Mouse (Mus musculus): ENCODE results near the gene Prdx2.

Gene Prdx2

GRCm38 (mm10) chr8:84978248-84978940 is 9.0 kb downstream of the Prdx2 start, which contains the start of gene Junb:
Junb (minus strand) TSS chr8:84978718.
- peak; percentile 96 for DNase-seq (ENCODE audit: low read depth, low spot score)

- DNase-seq (ENCODE audit: low read depth, low spot score) = peak; percentile 99
These were observed 10.4 kb downstream of the Prdx2 start for GRCm38 (mm10) chr8:84979599-84980421.

GRCm38 (mm10) chr8:84980622-84981358 is 11.4 kb downstream of the Prdx2 start:
- peak; percentile 98 for DNase-seq (ENCODE audit: low read depth, low spot score)

DNA sequence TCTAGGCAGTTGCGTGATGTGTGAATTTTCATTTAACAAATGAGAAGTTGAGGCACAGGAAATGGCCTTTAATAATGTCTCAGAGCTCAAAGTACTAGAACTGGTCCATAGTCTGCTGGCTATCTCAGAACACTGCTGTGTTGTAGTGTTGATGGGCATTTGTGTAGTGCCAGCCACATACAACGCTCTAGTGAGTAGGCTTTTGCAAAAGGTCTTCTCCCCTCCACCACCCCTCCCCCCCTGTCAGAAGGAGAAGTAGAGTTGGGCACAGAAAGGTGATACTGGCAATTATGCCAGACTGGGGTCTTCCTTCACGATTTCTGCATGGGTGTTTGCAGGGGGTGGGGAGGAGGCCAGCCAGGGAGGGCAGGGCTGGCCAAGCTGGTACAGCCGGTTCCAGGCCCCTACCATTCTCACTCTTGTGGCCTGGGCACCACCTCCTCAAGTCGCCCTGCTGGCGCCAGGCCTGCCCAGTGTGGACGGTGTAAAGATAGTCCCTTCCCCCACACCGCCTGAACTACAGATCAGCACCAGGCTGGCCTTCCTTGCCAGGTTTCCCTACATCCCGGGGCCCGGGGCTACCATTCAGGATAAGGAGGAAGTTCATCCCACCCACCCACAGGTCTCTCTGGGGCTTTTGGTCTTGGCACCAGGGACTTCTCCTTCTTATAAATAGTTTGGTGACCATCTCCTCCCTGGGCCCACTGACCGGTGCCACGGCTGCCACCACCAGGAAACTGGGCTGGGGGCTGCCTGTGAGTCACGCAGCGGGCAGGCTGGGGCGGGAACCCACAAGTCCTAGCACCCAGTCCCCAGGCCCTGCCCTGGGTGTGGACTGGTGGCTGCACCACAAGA is 12.5 kb downstream of the Prdx2 start:
- DNase-seq (ENCODE audit: low read depth, low spot score) = peak; percentile 15

DNA sequence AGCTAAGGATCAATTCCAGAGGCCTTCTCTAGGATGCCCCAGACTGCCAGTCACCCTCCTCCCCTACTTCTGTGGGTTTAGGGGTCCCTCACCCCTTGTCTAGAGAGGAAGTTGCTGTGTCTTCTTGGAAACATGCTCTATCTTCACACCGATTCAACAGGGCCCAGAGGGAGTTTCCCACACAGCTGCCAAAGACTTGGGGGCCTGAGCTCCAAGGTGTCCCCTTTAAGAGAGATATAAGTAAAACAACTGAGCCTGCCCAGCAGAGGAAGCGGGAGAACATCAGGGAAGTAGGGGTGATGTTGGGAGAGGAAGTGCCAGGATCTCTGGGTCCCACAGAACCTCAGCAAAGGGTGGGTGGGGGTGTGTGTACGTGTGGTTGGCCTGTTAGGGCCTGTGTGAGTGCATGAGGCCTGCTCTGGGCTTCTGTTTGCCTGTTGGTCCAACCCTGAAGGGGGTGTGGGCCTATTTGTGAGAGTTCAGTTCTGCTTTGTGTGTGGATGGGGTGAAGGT is 13.2 kb downstream of the Prdx2 start:
- peak; percentile 36 for DNase-seq (ENCODE audit: low read depth, low spot score)

GRCm38 (mm10) chr8:84984294-84985048 is 15.1 kb downstream of the Prdx2 start:
- no peak for DNase-seq (ENCODE audit: low read depth, low spot score)

- DNase-seq (ENCODE audit: low read depth, low spot score) = peak; percentile 57
These were observed 15.8 kb downstream of the Prdx2 start for GRCm38 (mm10) chr8:84985049-84985683.

- peak; percentile 81 for DNase-seq (ENCODE audit: low read depth, low spot score)
These were observed 16.4 kb downstream of the Prdx2 start for GRCm38 (mm10) chr8:84985684-84986378.

GRCm38 (mm10) chr8:84986379-84986945 is 17.1 kb downstream of the Prdx2 start:
- peak; percentile 35 for DNase-seq (ENCODE audit: low read depth, low spot score)

GRCm38 (mm10) chr8:84987388-84987787 is 18.0 kb downstream of the Prdx2 start:
- DNase-seq (ENCODE audit: low read depth, low spot score) = no peak

DNA sequence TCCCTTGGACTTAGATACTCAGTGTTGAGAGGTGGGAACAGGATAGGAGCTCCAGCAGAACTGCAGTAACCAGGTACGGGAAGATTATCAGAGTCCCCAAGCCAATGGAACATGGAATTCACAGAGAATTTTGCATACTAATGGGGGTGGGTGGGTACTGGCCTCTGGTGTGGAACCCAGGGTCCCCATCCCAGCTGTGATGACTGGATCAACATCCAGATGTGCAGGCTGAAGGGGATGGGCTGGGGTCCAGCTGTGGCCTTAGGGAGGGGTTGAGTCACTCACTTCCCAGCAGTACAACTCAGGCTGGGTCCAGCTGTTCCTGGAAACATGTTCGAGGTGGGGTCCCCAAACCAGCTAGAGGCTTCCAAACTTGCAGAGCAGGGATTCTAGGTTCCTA is 18.5 kb downstream of the Prdx2 start:
- DNase-seq (ENCODE audit: low read depth, low spot score) = peak; percentile 42

DNA sequence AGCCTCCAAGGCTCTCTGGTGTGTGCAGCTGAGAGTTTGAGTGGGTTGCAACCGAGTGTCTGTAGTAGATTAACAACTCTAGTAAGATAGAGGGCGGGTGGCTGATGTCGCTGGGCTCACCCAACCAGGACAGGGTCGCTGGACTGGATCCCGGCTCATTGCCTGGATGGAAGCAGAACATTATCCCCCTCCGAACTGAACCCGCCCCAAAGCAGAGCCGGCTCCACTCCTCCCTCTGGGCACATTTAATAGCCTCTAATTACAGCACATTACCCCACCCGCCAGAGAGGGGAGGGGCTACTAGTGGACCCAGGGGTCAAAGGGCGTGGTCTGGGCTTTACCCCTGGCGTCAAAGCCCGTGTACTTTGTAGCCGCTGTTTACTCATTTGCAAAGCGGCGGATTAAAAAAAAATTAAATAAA is 19.9 kb downstream of the Prdx2 start:
- DNase-seq (ENCODE audit: low read depth, low spot score) = peak; percentile 73

GRCm38 (mm10) chr8:84989810-84990209 is 20.4 kb downstream of the Prdx2 start:
- DNase-seq (ENCODE audit: low read depth, low spot score) = peak; percentile 98

DNA sequence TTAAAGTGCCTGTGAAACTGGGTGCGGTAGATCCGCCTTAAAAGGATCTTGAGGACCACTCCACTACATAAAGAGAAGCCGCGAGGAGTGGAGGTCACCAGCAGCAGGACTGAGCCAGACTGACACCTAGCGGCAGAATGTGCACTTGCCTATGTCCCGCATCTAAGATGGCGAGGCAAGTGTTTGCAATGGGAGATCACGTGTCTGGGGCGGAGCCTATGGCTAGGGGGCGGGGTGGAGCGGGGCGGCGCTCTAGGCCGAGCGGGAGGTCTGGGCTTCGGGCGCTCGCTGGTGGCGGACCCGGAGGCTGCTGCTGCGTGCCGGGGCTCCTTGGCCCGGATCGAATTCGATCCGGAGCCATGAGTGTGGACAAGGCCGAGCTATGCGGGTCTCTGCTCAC is 21.0 kb downstream of the Prdx2 start, which contains the start of gene Hook2:
Hook2 (plus strand) TSS at position 255 of the 400 bp plus-strand sequence.
- peak; percentile 100 for DNase-seq (ENCODE audit: low read depth, low spot score)

- DNase-seq (ENCODE audit: low read depth, low spot score) = no peak
These were observed 21.4 kb downstream of the Prdx2 start for GRCm38 (mm10) chr8:84990836-84991235.

DNA sequence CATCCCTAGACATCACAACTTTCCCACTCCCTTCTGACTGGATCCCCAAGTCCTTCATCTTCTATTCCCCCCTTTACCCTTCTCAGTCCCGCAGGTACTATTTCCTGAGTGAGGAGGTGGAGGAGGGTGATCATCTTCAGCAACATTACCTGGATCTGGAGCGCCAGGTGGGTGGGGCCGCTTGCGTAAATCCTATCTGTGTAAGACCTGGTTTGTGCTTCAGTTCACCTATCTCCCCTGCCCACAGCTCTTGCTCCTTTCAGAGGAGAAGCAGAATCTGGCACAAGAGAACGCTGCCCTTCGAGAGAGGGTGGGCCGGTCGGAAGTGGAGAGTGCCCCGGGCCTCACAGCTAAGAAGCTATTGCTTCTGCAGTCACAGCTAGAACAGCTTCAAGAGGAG is 25.0 kb downstream of the Prdx2 start:
- no peak for DNase-seq (ENCODE audit: low read depth, low spot score)

DNA sequence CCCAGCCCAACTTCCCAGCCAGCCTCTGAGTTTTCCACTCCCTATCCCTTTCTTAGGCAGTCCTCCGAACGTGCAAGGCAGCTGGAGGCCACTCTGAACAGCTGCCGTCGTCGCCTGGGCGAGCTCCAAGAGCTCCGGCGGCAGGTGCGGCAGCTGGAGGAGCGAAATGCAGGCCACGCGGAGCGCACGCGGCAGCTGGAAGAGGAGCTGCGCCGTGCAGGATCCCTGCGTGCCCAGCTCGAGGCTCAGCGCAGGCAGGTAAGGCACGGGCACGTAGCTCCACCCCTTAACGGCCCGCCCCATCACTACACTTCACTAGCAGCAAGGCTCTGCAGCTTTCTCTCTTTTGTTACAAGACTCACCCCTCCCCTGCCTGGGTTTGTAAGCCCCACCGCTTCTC is 26.3 kb downstream of the Prdx2 start:
- no peak for DNase-seq (ENCODE audit: low read depth, low spot score)

GRCm38 (mm10) chr8:84996978-84997377 is 27.6 kb downstream of the Prdx2 start:
- no peak for DNase-seq (ENCODE audit: low read depth, low spot score)
